Mouse (Mus musculus) liver, adult 2 months (tissue): Measurements from ENCODE around the gene Rras.

Source experiments
- CTCF ChIP-seq: fragments of 200-500 bp; IDR thresholded peaks from 2 replicates; pipeline ENCODE4 v1.5.1; 2011; ENCODE audit warnings: low read depth, low read length, control low read depth
- POLR2A ChIP-seq: fragments of 200-500 bp; IDR thresholded peaks from 2 replicates; pipeline ENCODE4 v1.6.1; 2011; ENCODE audit warnings: low read length, control low read depth; ENCODE audit not compliant: insufficient read depth; ENCODE audit errors: extremely low read depth

DNA sequence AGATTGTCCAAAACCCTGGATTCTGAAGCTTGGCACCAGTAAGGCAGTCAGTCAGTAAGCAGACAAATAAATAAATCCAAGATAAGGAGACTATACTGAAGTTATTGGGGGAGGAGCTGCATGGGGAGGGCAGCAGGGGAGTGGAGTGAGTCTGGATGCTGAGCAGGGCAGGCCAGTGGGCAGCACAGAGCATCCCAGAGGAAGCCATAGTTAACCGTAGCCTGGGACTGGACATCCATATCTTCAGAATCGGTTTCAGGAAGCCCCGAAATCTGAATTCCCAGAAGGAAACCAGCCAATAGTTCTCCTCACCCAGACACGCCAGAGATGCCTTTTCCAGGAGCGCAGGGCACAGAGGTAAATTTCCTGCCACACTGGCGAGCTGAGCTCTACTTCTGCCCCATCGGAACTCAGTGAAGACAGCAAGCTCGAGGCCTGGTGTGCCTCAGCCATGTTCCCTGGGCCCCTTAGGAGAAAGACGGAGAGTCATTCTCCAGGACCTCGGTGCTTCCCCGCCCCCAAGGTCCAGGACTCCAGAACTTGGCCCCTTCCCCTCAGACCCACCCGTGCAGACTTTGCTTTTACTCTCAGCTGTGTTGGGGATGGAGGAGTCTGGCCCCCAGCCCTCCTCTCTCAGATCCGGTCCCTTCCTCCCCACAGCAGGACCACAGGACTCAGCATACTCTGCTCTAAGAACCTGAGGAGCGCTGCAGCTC is 44.2 kb upstream of the Rras start:
- TF ChIP-seq POLR2A (no peak), CTCF (no peak)
